Mouse (Mus musculus): ENCODE data around the gene Hnrnpc. TPM values are rescaled to one million over a fixed set of nuclear protein-coding genes. Genes with fewer than 3 reads are reported as not detected.
"Not testable (repeated sequence)": the region's sequence is repeated elsewhere in the genome, so short reads cannot be mapped to it uniquely, and the experiment has no call there.

Gene Hnrnpc
- polyA plus RNA-seq, 1 experiment from 2014 or later = 898 TPM

- no peaks in the 10 kb centered on the region for H3K27me3 ChIP-seq (ENCODE audit: low read depth, poor library complexity, severe bottlenecking)
- 89% methylated on average over 2 of the region's 2 CpGs for WGBS
- H3K4me3 ChIP-seq = no peak overlapping the region
- no peak for DNase-seq (ENCODE audit: low spot score)
- no peak overlapping the region for H3K27ac ChIP-seq
- no peaks in the 10 kb centered on the region for H3K9me3 ChIP-seq (replicated peaks)
- peaks cover 20% of the 10 kb centered on the region for H3K4me1 ChIP-seq
- peaks cover 66% of the 10 kb centered on the region for H3K36me3 ChIP-seq
These were observed 4.3 kb downstream of the Hnrnpc start for GRCm38 (mm10) chr14:52099563-52099962.

- DNase-seq (ENCODE audit: low spot score); H3K9me3 ChIP-seq (replicated peaks); H3K4me3 ChIP-seq; H3K27ac ChIP-seq; H3K27me3 ChIP-seq (ENCODE audit: low read depth, poor library complexity, severe bottlenecking): not testable (repeated sequence)
- Histone ChIP-seq H3K4me1 (peaks cover 18% of the 10 kb centered on the region), H3K36me3 (peaks cover 76% of the 10 kb centered on the region)
- 92% methylated on average over 3 of the region's 3 CpGs for WGBS
These were observed 5.4 kb downstream of the Hnrnpc start for GRCm38 (mm10) chr14:52098387-52098786.

- H3K4me3 ChIP-seq; H3K27ac ChIP-seq; H3K9me3 ChIP-seq (replicated peaks); H3K27me3 ChIP-seq (ENCODE audit: low read depth, poor library complexity, severe bottlenecking); DNase-seq (ENCODE audit: low spot score): not testable (repeated sequence)
- WGBS = 96% methylated on average over 3 of the region's 3 CpGs
- peaks cover 86% of the 10 kb centered on the region for H3K36me3 ChIP-seq
- peaks cover 16% of the 10 kb centered on the region for H3K4me1 ChIP-seq
These were observed 6.6 kb downstream of the Hnrnpc start for GRCm38 (mm10) chr14:52097191-52097590.

GRCm38 (mm10) chr14:52094533-52094932 lies 9.3 kb downstream of the Hnrnpc start:
- no peak overlapping the region for H3K4me3 ChIP-seq
- no peak for DNase-seq (ENCODE audit: low spot score)
- H3K27ac ChIP-seq = no peak overlapping the region
- H3K9me3 ChIP-seq (replicated peaks) = no peaks in the 10 kb centered on the region
- no peaks in the 10 kb centered on the region for H3K27me3 ChIP-seq (ENCODE audit: low read depth, poor library complexity, severe bottlenecking)
- WGBS = 89% methylated on average over 1 of the region's 1 CpGs
- peaks cover 89% of the 10 kb centered on the region for H3K36me3 ChIP-seq
- no peaks in the 10 kb centered on the region for H3K4me1 ChIP-seq

- no peaks in the 10 kb centered on the region for H3K9me3 ChIP-seq (replicated peaks)
- H3K27me3 ChIP-seq (ENCODE audit: low read depth, poor library complexity, severe bottlenecking) = no peaks in the 10 kb centered on the region
- no peak overlapping the region for H3K4me3 ChIP-seq
- no peak overlapping the region for H3K27ac ChIP-seq
- H3K4me1 ChIP-seq = no peaks in the 10 kb centered on the region
- no peak for DNase-seq (ENCODE audit: low spot score)
- peaks cover 95% of the 10 kb centered on the region for H3K36me3 ChIP-seq
These were observed 20.7 kb downstream of the Hnrnpc start for GRCm38 (mm10) chr14:52083083-52083482.

GRCm38 (mm10) chr14:52071599-52072137 lies 32.2 kb downstream of the Hnrnpc start:
- WGBS = 94% methylated on average over 15 of the region's 15 CpGs

GRCm38 (mm10) chr14:52066135-52066534 lies 37.7 kb downstream of the Hnrnpc start:
- 61% methylated on average over 4 of the region's 4 CpGs for WGBS
- H3K36me3 ChIP-seq = peaks cover 11% of the 10 kb centered on the region
- H3K4me3 ChIP-seq = no peak overlapping the region
- H3K9me3 ChIP-seq (replicated peaks) = no peaks in the 10 kb centered on the region
- H3K4me1 ChIP-seq = no peaks in the 10 kb centered on the region
- no peak overlapping the region for H3K27ac ChIP-seq
- DNase-seq (ENCODE audit: low spot score) = no peak
- no peaks in the 10 kb centered on the region for H3K27me3 ChIP-seq (ENCODE audit: low read depth, poor library complexity, severe bottlenecking)

More at GRCm38 (mm10) chr14:52071599-52072137, 32.2 kb downstream of the Hnrnpc start:
- H3K9me3 ChIP-seq (replicated peaks) = no peaks in the 10 kb centered on the region
- H3K4me3 ChIP-seq = no peak overlapping the region
- H3K27ac ChIP-seq = no peak overlapping the region
- no peaks in the 10 kb centered on the region for H3K27me3 ChIP-seq (ENCODE audit: low read depth, poor library complexity, severe bottlenecking)
- no peaks in the 10 kb centered on the region for H3K4me1 ChIP-seq
- H3K36me3 ChIP-seq = peaks cover 66% of the 10 kb centered on the region
- DNase-seq (ENCODE audit: low spot score) = no peak

GRCm38 (mm10) chr14:52061798-52062197 lies 42.0 kb downstream of the Hnrnpc start:
- Histone ChIP-seq H3K27me3 (ENCODE audit: low read depth, poor library complexity, severe bottlenecking) (no peaks in the 10 kb centered on the region), H3K4me1 (peaks cover 6% of the 10 kb centered on the region), H3K4me3 (no peak overlapping the region), H3K27ac (no peak overlapping the region), H3K36me3 (no peaks in the 10 kb centered on the region), H3K9me3 (replicated peaks) (no peaks in the 10 kb centered on the region)
- 90% methylated on average over 8 of the region's 8 CpGs for WGBS
- DNase-seq (ENCODE audit: low spot score) = no peak

GRCm38 (mm10) chr14:52060800-52061199 lies 43.0 kb downstream of the Hnrnpc start:
- H3K27ac ChIP-seq = no peak overlapping the region
- no peak overlapping the region for H3K4me3 ChIP-seq
- no peaks in the 10 kb centered on the region for H3K36me3 ChIP-seq
- H3K4me1 ChIP-seq = peaks cover 6% of the 10 kb centered on the region
- no peaks in the 10 kb centered on the region for H3K9me3 ChIP-seq (replicated peaks)
- DNase-seq (ENCODE audit: low spot score) = no peak
- WGBS = 84% methylated on average over 1 of the region's 1 CpGs
- H3K27me3 ChIP-seq (ENCODE audit: low read depth, poor library complexity, severe bottlenecking) = no peaks in the 10 kb centered on the region

- H3K9me3 ChIP-seq (replicated peaks) = no peaks in the 10 kb centered on the region
These were observed 43.8 kb downstream of the Hnrnpc start for GRCm38 (mm10) chr14:52059982-52060381.

GRCm38 (mm10) chr14:52052720-52053119 lies 51.1 kb downstream of the Hnrnpc start:
- WGBS = 92% methylated on average over 3 of the region's 3 CpGs
- H3K36me3 ChIP-seq; H3K4me1 ChIP-seq; H3K4me3 ChIP-seq; DNase-seq (ENCODE audit: low spot score); H3K27ac ChIP-seq; H3K9me3 ChIP-seq (replicated peaks); H3K27me3 ChIP-seq (ENCODE audit: low read depth, poor library complexity, severe bottlenecking): not testable (repeated sequence)

More at GRCm38 (mm10) chr14:52059982-52060381, 43.8 kb downstream of the Hnrnpc start:
- Histone ChIP-seq H3K4me3 (no peak overlapping the region), H3K4me1 (peaks cover 6% of the 10 kb centered on the region), H3K36me3 (no peaks in the 10 kb centered on the region), H3K27ac (no peak overlapping the region), H3K27me3 (ENCODE audit: low read depth, poor library complexity, severe bottlenecking) (no peaks in the 10 kb centered on the region)
- DNase-seq (ENCODE audit: low spot score) = no peak
- 70% methylated on average over 4 of the region's 4 CpGs for WGBS

- H3K27ac ChIP-seq = no peak overlapping the region
- H3K9me3 ChIP-seq (replicated peaks) = no peaks in the 10 kb centered on the region
- WGBS = 86% methylated on average over 9 of the region's 9 CpGs
- DNase-seq (ENCODE audit: low spot score) = no peak
- peaks cover 3% of the 10 kb centered on the region; the same call in 1 of the 2 replicates for H3K4me1 ChIP-seq
- no peaks in the 10 kb centered on the region for H3K27me3 ChIP-seq (ENCODE audit: low read depth, poor library complexity, severe bottlenecking)
- no peaks in the 10 kb centered on the region for H3K36me3 ChIP-seq
- H3K4me3 ChIP-seq = no peak overlapping the region
These were observed 57.8 kb downstream of the Hnrnpc start for GRCm38 (mm10) chr14:52045966-52046565.

- Histone ChIP-seq H3K4me1 (peaks cover 3% of the 10 kb centered on the region; the same call in 1 of the 2 replicates), H3K4me3 (no peak overlapping the region), H3K36me3 (no peaks in the 10 kb centered on the region), H3K27ac (no peak overlapping the region), H3K9me3 (replicated peaks) (no peaks in the 10 kb centered on the region), H3K27me3 (ENCODE audit: low read depth, poor library complexity, severe bottlenecking) (no peaks in the 10 kb centered on the region)
- DNase-seq (ENCODE audit: low spot score) = no peak
- WGBS = 13% methylated on average over 8 of the region's 8 CpGs
These were observed 58.7 kb downstream of the Hnrnpc start for GRCm38 (mm10) chr14:52044901-52045678.
